18 mouse cellular contexts compared by ENCODE assay signal in genomic region chr19:10784061-10784460, GRCm38 (mm10). TPM values are rescaled to one million over a fixed set of nuclear protein-coding genes. Genes with fewer than 3 reads are reported as not detected.
A peak's percentile ranks its signal among the peaks of the same experiment; 100 is the strongest.
DNase-seq lines count a peak whose midpoint lies in the region; ATAC-seq and TF ChIP-seq lines count a peak whose summit lies in the region.
"Had no signal": no experiment of that assay in that cellular context is flagged by ENCODE, and none has a peak within 500 bp of the region (broad histone marks: within the 10 kb centered on the region; RNA-seq: fewer than 3 reads in every experiment).

No protein-coding gene starts in this region.

- peak; percentile 24 for DNase-seq in cerebellum, adult 8-10 months
- no peak for DNase-seq in cerebellum, adult 18-20 months
- no peak for DNase-seq in layer of hippocampus, adult 2 months (ENCODE audit: low spot score in 2 of 2)
- no peak for DNase-seq in layer of hippocampus, adult 9-10 months (ENCODE audit: low spot score)
- DNase-seq in thymus, postnatal 14 days: peak; percentile 63
- DNase-seq in stomach, postnatal 0 days (ENCODE audit: low spot score): no peak
- no peak for DNase-seq in left cerebral cortex, postnatal 14 days (ENCODE audit: low spot score in 2 of 2)
- DNase-seq: adrenal gland, postnatal 10 days; cerebellum, postnatal 36 days; kidney, postnatal 14 days; lung, postnatal 36 days had no signal

- H3K9me3 ChIP-seq in embryonic facial prominence, embryonic 12.5 days: no peaks in the 10 kb centered on the region
- no peaks in the 10 kb centered on the region for H3K9me3 ChIP-seq in stomach, postnatal 0 days (ENCODE audit: control insufficient read depth, low read length)
- H3K9me3 ChIP-seq: embryonic facial prominence, embryonic 15.5 days; limb, embryonic 13.5 days; neural tube, embryonic 12.5 days had no signal

- 0 out of 2 replicates have a peak, but pooled peaks cover 4% of the 10 kb centered on the region for H3K4me1 ChIP-seq in embryonic facial prominence, embryonic 12.5 days
- H3K4me1 ChIP-seq in stomach, postnatal 0 days (replicated peaks; ENCODE audit: control insufficient read depth, insufficient read depth): no peaks in the 10 kb centered on the region

- no peaks in the 10 kb centered on the region for H3K27me3 ChIP-seq in embryonic facial prominence, embryonic 12.5 days
- no peaks in the 10 kb centered on the region for H3K27me3 ChIP-seq in stomach, postnatal 0 days (ENCODE audit: control insufficient read depth, insufficient read depth, low read length)
- H3K27me3 ChIP-seq: embryonic facial prominence, embryonic 15.5 days; limb, embryonic 13.5 days; neural tube, embryonic 12.5 days had no signal

- peak overlapping the region; percentile 78; the same call in 1 of the 2 replicates for H3K27ac ChIP-seq in layer of hippocampus, adult 2 months
- no peak overlapping the region for H3K27ac ChIP-seq in embryonic facial prominence, embryonic 12.5 days
- no peak overlapping the region for H3K27ac ChIP-seq in stomach, postnatal 0 days (replicated peaks)
- H3K27ac ChIP-seq: embryonic facial prominence, embryonic 15.5 days; limb, embryonic 13.5 days; neural tube, embryonic 12.5 days had no signal

- TF ChIP-seq EP300 in stomach, postnatal 0 days (optimal IDR thresholded peaks at IDR 0.05): no peak

- intact Hi-C loops in left cerebral cortex, postnatal 14 days (cut with DNase I): no loop called here

- no peak overlapping the region for H3K4me2 ChIP-seq in embryonic facial prominence, embryonic 12.5 days (replicated peaks)
- no peak overlapping the region for H3K4me2 ChIP-seq in stomach, postnatal 0 days (replicated peaks; ENCODE audit: low read depth)
- H3K4me2 ChIP-seq: embryonic facial prominence, embryonic 15.5 days; limb, embryonic 13.5 days; neural tube, embryonic 12.5 days had no signal

- no peak for TF ChIP-seq CTCF in layer of hippocampus, adult 2 months (conservative IDR thresholded peaks at IDR 0.05)
- no peak for TF ChIP-seq CTCF in stomach, postnatal 0 days (IDR thresholded peaks at IDR 0.05; ENCODE audit: low read depth)

- WGBS in embryonic facial prominence, embryonic 12.5 days: 25% methylated on average over 3 of the region's 3 CpGs
- 51% methylated on average over 3 of the region's 3 CpGs for WGBS in stomach, postnatal 0 days

- ATAC-seq in embryonic facial prominence, embryonic 12.5 days (ENCODE audit: insufficient number of reproducible peaks, insufficient read depth, low FRiP score, low TSS enrichment): peak; percentile 17; the same call in 1 of the 2 replicates
- no peak for ATAC-seq in stomach, postnatal 0 days (ENCODE audit: low FRiP score, low TSS enrichment)
- ATAC-seq: intestine, embryonic 16.5 days; midbrain, embryonic 16.5 days had no signal

- H3K36me3 ChIP-seq in embryonic facial prominence, embryonic 12.5 days: no peaks in the 10 kb centered on the region
- no peaks in the 10 kb centered on the region for H3K36me3 ChIP-seq in stomach, postnatal 0 days (ENCODE audit: control insufficient read depth, insufficient read depth, low read length)
- H3K36me3 ChIP-seq: embryonic facial prominence, embryonic 15.5 days; limb, embryonic 13.5 days; neural tube, embryonic 12.5 days had no signal

- H3K4me3 ChIP-seq in layer of hippocampus, adult 2 months: no peak overlapping the region
- no peak overlapping the region for H3K4me3 ChIP-seq in embryonic facial prominence, embryonic 12.5 days
- no peak overlapping the region for H3K4me3 ChIP-seq in stomach, postnatal 0 days (ENCODE audit: low read depth, low read length)
- H3K4me3 ChIP-seq: embryonic facial prominence, embryonic 15.5 days; limb, embryonic 13.5 days; neural tube, embryonic 12.5 days had no signal

- H3K9ac ChIP-seq in embryonic facial prominence, embryonic 12.5 days: no peak overlapping the region
- H3K9ac ChIP-seq in stomach, postnatal 0 days (ENCODE audit: low read length): no peak overlapping the region
- H3K9ac ChIP-seq: embryonic facial prominence, embryonic 15.5 days; limb, embryonic 13.5 days; neural tube, embryonic 12.5 days had no signal

RNA-seq across cellular contexts. Expression of gene Cd5, which starts 45.3 kb away (rescaled TPM):
- total RNA-seq in layer of hippocampus, adult 2 months (2021): not detected
- polyA plus RNA-seq in embryonic facial prominence, embryonic 12.5 days (2016; fragmentation: Nextera tagmentation; extraction: Ambion mirVana): 0.22 and 0.27 TPM in 2 replicates
- 1.6 and 1.8 TPM in 2 replicates for polyA plus RNA-seq in stomach, postnatal 0 days (2015; fragmentation: Nextera tagmentation; extraction: Ambion mirVana)
- under 1 TPM; 0.17 to 0.22 TPM for total RNA-seq in left cerebral cortex, postnatal 14 days (2021)
- polyA plus RNA-seq: intestine, embryonic 16.5 days; liver, embryonic 16.5 days had no signal

RNA-seq across cellular contexts. Expression of gene Cd6, which starts 45.8 kb away (rescaled TPM):
- total RNA-seq in layer of hippocampus, adult 2 months (2021): under 1 TPM in 1 of 2 experiments, not detected in 1; 0.32 TPM
- polyA plus RNA-seq in embryonic facial prominence, embryonic 12.5 days (2016; fragmentation: Nextera tagmentation; extraction: Ambion mirVana): 0.09 TPM in 1 of 2 replicates, not detected in the other
- polyA plus RNA-seq in stomach, postnatal 0 days (2015; fragmentation: Nextera tagmentation; extraction: Ambion mirVana): 0.06 and 0.07 TPM in 2 replicates
- total RNA-seq in left cerebral cortex, postnatal 14 days (2021): 1 to 10 TPM; 1.3 to 1.5 TPM
- polyA plus RNA-seq: embryonic facial prominence, embryonic 15.5 days; limb, embryonic 13.5 days; midbrain, embryonic 16.5 days; neural tube, embryonic 12.5 days had no signal

RNA-seq across cellular contexts. Expression of gene Slc15a3, which starts 55.5 kb away (rescaled TPM):
- 1 to 10 TPM; 1.3 TPM for total RNA-seq in layer of hippocampus, adult 2 months (2021)
- 0.27 and 0.32 TPM in 2 replicates for polyA plus RNA-seq in embryonic facial prominence, embryonic 12.5 days (2016; fragmentation: Nextera tagmentation; extraction: Ambion mirVana)
- 4.0 and 5.2 TPM in 2 replicates for polyA plus RNA-seq in stomach, postnatal 0 days (2015; fragmentation: Nextera tagmentation; extraction: Ambion mirVana)
- 1 to 10 TPM; 1.4 to 1.5 TPM for total RNA-seq in left cerebral cortex, postnatal 14 days (2021)

Comparison
In these comparisons a context has a peak if more than half of its experiments do, and no peak if none do; other contexts are left out.
1. DNase-seq: peak in cerebellum, adult 8-10 months (single experiment) and thymus, postnatal 14 days (single experiment); none in cerebellum, adult 18-20 months (0 of 2), layer of hippocampus, adult 2 months (0 of 2), layer of hippocampus, adult 9-10 months (single experiment), stomach, postnatal 0 days (single experiment) and left cerebral cortex, postnatal 14 days (0 of 2).